Mouse (Mus musculus) mouse embryonic stem cell (cell line): ENCODE data around the gene Depdc7.

ENCODE experiments used
- in situ Hi-C, 2 experiments: fragments of 300-500 bp; cut with MboI; formaldehyde crosslinking; loops; 1 replicate in 1 of 2; 3 replicates in 1 of 2; pipeline ENCODE4 v1.14.3; 2019 to 2020; ENCODE audit warnings: low sequenced_read_pairs in 2 of 2, low pct_unique_long_range_greater_than_20kb in 1 of 2, mixed read lengths in 1 of 2; ENCODE audit not compliant: unreplicated experiment in 1 of 2

Depdc7 gene

GRCm38 (mm10) chr2:104677326-104677725 lies 65.4 kb downstream of the Depdc7 start:
- in situ Hi-C loops: no loop called here
